Comparison of ENCODE assay signal across 8 mouse cellular contexts in the genomic region with DNA sequence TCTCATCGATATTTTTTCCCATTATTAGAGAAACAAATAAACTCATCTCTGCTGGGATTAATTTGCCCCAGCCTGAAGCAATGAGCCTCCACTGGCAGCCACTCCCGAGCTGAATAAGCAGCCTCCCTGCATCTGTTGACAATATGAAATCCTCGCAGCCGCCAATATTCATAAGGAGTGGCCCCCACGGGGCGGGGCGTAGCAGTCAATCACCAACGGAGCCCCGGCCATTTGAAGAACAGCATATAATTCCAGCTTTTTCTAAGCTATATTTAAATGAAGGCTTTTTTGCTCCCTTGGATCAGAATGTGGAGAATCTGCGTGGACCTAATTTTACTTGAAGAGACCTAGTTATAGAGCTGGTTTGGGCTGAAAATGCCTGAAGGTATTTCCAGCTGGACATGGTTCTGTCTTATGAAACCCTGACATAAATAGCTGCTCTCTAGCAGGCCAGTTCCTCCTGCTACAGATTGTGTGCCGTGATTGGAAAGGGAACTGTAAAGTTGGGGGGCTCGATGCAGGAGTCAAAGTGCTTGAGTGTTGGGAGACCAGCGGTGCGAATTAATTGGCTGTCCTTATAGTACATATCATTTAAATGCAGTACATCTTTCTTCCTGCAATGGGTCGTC.
A peak's percentile ranks its signal among the peaks of the same experiment; 100 is the strongest.
DNase-seq lines count a peak whose midpoint lies in the region; ATAC-seq and TF ChIP-seq lines count a peak whose summit lies in the region.

No protein-coding gene starts in this region.

- ATAC-seq in lung, postnatal 0 days: peak; percentile 54; the same call in 1 of the 2 replicates
- no peak for ATAC-seq in granulocyte monocyte progenitor cell, adult 5-6 weeks (replicated peaks; ENCODE audit: poor library complexity, severe bottlenecking)
- no peak for ATAC-seq in inflammation-experienced regulatory T-cells, adult 6 months

- H3K4me2 ChIP-seq in lung, postnatal 0 days (replicated peaks; ENCODE audit: low read depth, low read length): peak overlapping the region; percentile 22; the same call in 1 of the 2 replicates

- H3K27me3 ChIP-seq in lung, postnatal 0 days (replicated peaks; ENCODE audit: insufficient read depth, low read length): no peaks in the 10 kb centered on the region

- no peaks in the 10 kb centered on the region for H3K36me3 ChIP-seq in lung, postnatal 0 days (ENCODE audit: insufficient read depth, low read length)

- no peak overlapping the region for H3K4me3 ChIP-seq in lung, postnatal 0 days (ENCODE audit: low read depth, low read length)

- DNase-seq in frontal cortex, adult 2 months (ENCODE audit: extremely low spot score in 1 of 2, low spot score in 1 of 2): peak; percentile 21 to 28
- DNase-seq in frontal cortex, postnatal 14 days (ENCODE audit: low spot score in 2 of 2): no peak
- DNase-seq in cerebellum, adult 11-12 months: peak; percentile 65
- DNase-seq in gastrocnemius, postnatal 36 days: peak; percentile 43 to 49
- DNase-seq in lung, postnatal 0 days (ENCODE audit: low spot score): peak; percentile 55
- no peak for DNase-seq in urinary bladder, postnatal 10 days (ENCODE audit: low spot score)

- WGBS in lung, postnatal 0 days: 69% methylated on average over 15 of the region's 15 CpGs

- intact Hi-C loops in gastrocnemius, postnatal 36 days (cut with DNase I): no loop called here

- no peak for TF ChIP-seq EP300 in lung, postnatal 0 days (IDR thresholded peaks at IDR 0.05)

- no peaks in the 10 kb centered on the region for H3K4me1 ChIP-seq in lung, postnatal 0 days (ENCODE audit: insufficient read depth, low read depth, low read length)

- H3K27ac ChIP-seq in lung, postnatal 0 days (ENCODE audit: low read length): peak overlapping the region; percentile 26; the same call in 1 of the 2 replicates

- no peak for TF ChIP-seq CTCF in lung, postnatal 0 days (IDR thresholded peaks at IDR 0.05)

- no peaks in the 10 kb centered on the region for H3K9me3 ChIP-seq in lung, postnatal 0 days (ENCODE audit: low read length)

- H3K9ac ChIP-seq in lung, postnatal 0 days (replicated peaks; ENCODE audit: low read depth): no peak overlapping the region

Comparison
In these comparisons a context has a peak if more than half of its experiments do, and no peak if none do; other contexts are left out.
1. DNase-seq: peak in frontal cortex, adult 2 months (2 of 2), cerebellum, adult 11-12 months (single experiment), gastrocnemius, postnatal 36 days (2 of 2) and lung, postnatal 0 days (single experiment); none in frontal cortex, postnatal 14 days (0 of 2) and urinary bladder, postnatal 10 days (single experiment).